Mouse (Mus musculus): ENCODE data around the gene Gm5065.

Gene Gm5065

GRCm38 (mm10) chr7:5350237-5350636 is at the start of gene Gm5065:
Gm5065 (plus strand) TSS chr7:5350537.
- DNase-seq (ENCODE audit: low spot score in 2 of 2): no peak

GRCm38 (mm10) chr7:5327511-5327910 is 22.8 kb upstream of the Gm5065 start:
- no peak for DNase-seq (ENCODE audit: low spot score in 2 of 2)

GRCm38 (mm10) chr7:5350935-5351334 is 598 bp downstream of the Gm5065 start, which contains the start of gene Nlrp2:
Nlrp2 (minus strand) TSS chr7:5351035.
- DNase-seq (ENCODE audit: low spot score in 2 of 2): no peak

GRCm38 (mm10) chr7:5363599-5363998 is 13.3 kb downstream of the Gm5065 start:
- DNase-seq (ENCODE audit: low spot score in 2 of 2): no peak

- DNase-seq (ENCODE audit: low spot score in 2 of 2): no peak
These were observed 16.4 kb downstream of the Gm5065 start for GRCm38 (mm10) chr7:5366724-5367123.

- no peak for DNase-seq (ENCODE audit: low spot score in 2 of 2)
These were observed 55.9 kb downstream of the Gm5065 start for GRCm38 (mm10) chr7:5406201-5406600.
